Mouse (Mus musculus): ENCODE results near the gene Cln5.

- TF ChIP-seq POLR2A (IDR thresholded peaks at IDR 0.05; ENCODE audit: low read depth, low read length), result no peak
- no peak for TF ChIP-seq CTCF (IDR thresholded peaks at IDR 0.05; ENCODE audit: extremely low read depth, insufficient read length, insufficient replicate concordance, low read depth, low read length)
Observed at GRCm38 (mm10) chr14:103033271-103033823, 36.7 kb upstream of the Cln5 start.
